Mouse (Mus musculus): ENCODE results near the gene Tsx. TPM values are rescaled to one million over a fixed set of nuclear protein-coding genes. Genes with fewer than 3 reads are reported as not detected.
"Not testable (repeated sequence)": the region's sequence is repeated elsewhere in the genome, so short reads cannot be mapped to it uniquely, and the experiment has no call there.

Tsx gene
- not detected for total RNA-seq (2022)

GRCm38 (mm10) chrX:103414167-103414566, at the start of gene Tsx:
TSS of gene Tsx (plus strand) at chrX:103414467.
- DNase-seq (ENCODE audit: low spot score in 2 of 2), result no peak

GRCm38 (mm10) chrX:103366201-103366600, 48.1 kb upstream of the Tsx start:
- peak in 1 of 2 experiments; percentile 13 for DNase-seq (ENCODE audit: low spot score in 2 of 2)

GRCm38 (mm10) chrX:103368650-103369049, 45.6 kb upstream of the Tsx start:
- DNase-seq (ENCODE audit: low spot score in 2 of 2), result no peak

GRCm38 (mm10) chrX:103371221-103371620, 43.0 kb upstream of the Tsx start:
- no peak for DNase-seq (ENCODE audit: low spot score in 2 of 2)

GRCm38 (mm10) chrX:103371627-103372026, 42.6 kb upstream of the Tsx start:
- no peak for DNase-seq (ENCODE audit: low spot score in 2 of 2)

GRCm38 (mm10) chrX:103374250-103374649, 40.0 kb upstream of the Tsx start:
- no peak for DNase-seq (ENCODE audit: low spot score in 2 of 2)

- DNase-seq (ENCODE audit: low spot score in 2 of 2), result no peak
Observed at GRCm38 (mm10) chrX:103384528-103384927, 29.7 kb upstream of the Tsx start.

- DNase-seq (ENCODE audit: low spot score in 2 of 2), result no peak
Observed at GRCm38 (mm10) chrX:103388131-103388530, 26.1 kb upstream of the Tsx start.

- no peak for DNase-seq (ENCODE audit: low spot score in 2 of 2)
Observed at GRCm38 (mm10) chrX:103393841-103394240, 20.4 kb upstream of the Tsx start.

- DNase-seq (ENCODE audit: low spot score in 2 of 2), result no peak
Observed at GRCm38 (mm10) chrX:103405021-103405420, 9.2 kb upstream of the Tsx start.

- DNase-seq (ENCODE audit: low spot score in 2 of 2), result no peak
Observed at GRCm38 (mm10) chrX:103421710-103422109, 7.4 kb downstream of the Tsx start, which contains the start of gene Gm26992. TSS of gene Gm26992 (plus strand) at chrX:103422010.

- no peak for DNase-seq (ENCODE audit: low spot score in 2 of 2)
Observed at GRCm38 (mm10) chrX:103427677-103428076, 13.4 kb downstream of the Tsx start.

- DNase-seq (ENCODE audit: low spot score in 2 of 2), result no peak
Observed at GRCm38 (mm10) chrX:103432293-103432692, 18.0 kb downstream of the Tsx start.

GRCm38 (mm10) chrX:103438023-103438422, 23.8 kb downstream of the Tsx start:
- no peak for DNase-seq (ENCODE audit: low spot score in 2 of 2)

GRCm38 (mm10) chrX:103440803-103441202, 26.5 kb downstream of the Tsx start:
- no peak for DNase-seq (ENCODE audit: low spot score in 2 of 2)

GRCm38 (mm10) chrX:103443755-103444154, 29.5 kb downstream of the Tsx start:
- no peak for DNase-seq (ENCODE audit: low spot score in 2 of 2)

GRCm38 (mm10) chrX:103447539-103448169, 33.4 kb downstream of the Tsx start:
- DNase-seq (ENCODE audit: low spot score in 2 of 2), result peak; percentile 6 to 12

GRCm38 (mm10) chrX:103448429-103448828, 34.2 kb downstream of the Tsx start:
- not testable (repeated sequence) for DNase-seq (ENCODE audit: low spot score in 2 of 2)

- not testable (repeated sequence) for DNase-seq (ENCODE audit: low spot score in 2 of 2)
Observed at GRCm38 (mm10) chrX:103448943-103449722, 34.9 kb downstream of the Tsx start.

GRCm38 (mm10) chrX:103452815-103453214, 38.5 kb downstream of the Tsx start:
- no peak for DNase-seq (ENCODE audit: low spot score in 2 of 2)

GRCm38 (mm10) chrX:103460056-103460455, 45.8 kb downstream of the Tsx start:
- DNase-seq (ENCODE audit: low spot score in 2 of 2), result no peak

GRCm38 (mm10) chrX:103468998-103469397, 54.7 kb downstream of the Tsx start:
- DNase-seq (ENCODE audit: low spot score in 2 of 2), result no peak

GRCm38 (mm10) chrX:103472346-103472745, 58.1 kb downstream of the Tsx start:
- DNase-seq (ENCODE audit: low spot score in 2 of 2), result no peak

Data from left cerebral cortex, adult 8-10 months (tissue).